Mouse (Mus musculus) E14TG2a.4 (cell line): ENCODE measurements at regions not wholly inside any gene's neighbourhood (a gene's known extent, or its start where the extent isn't known, plus 50 kb on each side); places are given as distances from the start of the nearest gene placed in this dataset.

Experiments
- H3K27me3 ChIP-seq: 2 replicates; pipeline ENCODE4 v1.6.1; 2014; ENCODE audit warnings: low read length, control low read depth; ENCODE audit not compliant: insufficient read depth
- H3K36me3 ChIP-seq: 2 replicates; pipeline ENCODE4 v1.6.1; 2014; ENCODE audit warnings: low read length, control low read depth; ENCODE audit not compliant: insufficient read depth
- H3K4me1 ChIP-seq: replicated peaks from 2 replicates; pipeline ENCODE4 v1.6.1; 2014; ENCODE audit warnings: low read depth, low read length, control low read depth
- H3K4me3 ChIP-seq: replicated peaks from 2 replicates; pipeline ENCODE4 v1.5.1; 2014; ENCODE audit warnings: mild to moderate bottlenecking, low read length
- H3K9me3 ChIP-seq: 2 replicates; pipeline ENCODE4 v1.6.1; 2014; ENCODE audit warnings: low read length, control low read depth
- CTCF ChIP-seq: conservative IDR thresholded peaks from 2 replicates; pipeline ENCODE4 v1.5.1; 2014; ENCODE audit warnings: low read length
- NANOG ChIP-seq: IDR thresholded peaks from 2 replicates; pipeline ENCODE4 v1.6.1; 2014; ENCODE audit warnings: borderline replicate concordance, low read length, mixed read lengths
- POU5F1 ChIP-seq: IDR thresholded peaks from 2 replicates; pipeline ENCODE4 v1.6.1; 2014; ENCODE audit warnings: low read length, borderline replicate concordance

DNA sequence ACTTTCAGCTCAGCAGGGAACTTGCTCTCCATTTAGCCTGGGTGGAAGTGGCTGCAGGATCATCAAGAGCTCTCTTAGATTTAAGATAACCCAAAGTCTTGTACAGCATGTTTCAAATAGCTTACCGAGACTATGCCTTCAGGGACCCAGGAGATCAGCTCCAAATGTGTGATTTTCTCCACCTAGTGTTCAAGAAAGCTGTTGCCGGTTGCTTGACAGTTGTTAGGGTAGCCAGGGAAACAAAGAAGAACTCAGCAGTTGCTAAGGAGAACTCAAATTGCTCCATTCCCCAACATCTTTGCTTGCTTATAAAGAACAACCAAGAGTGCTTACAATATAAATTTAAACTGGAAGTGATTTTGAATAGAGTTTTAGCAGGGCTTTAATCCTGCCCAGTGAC is 91.1 kb upstream of the Tmem108 start:
- no peaks in the 10 kb centered on the region for H3K4me1 ChIP-seq
- peaks cover 12% of the 10 kb centered on the region for H3K9me3 ChIP-seq
- H3K4me3 ChIP-seq, result no peak overlapping the region
- H3K27me3 ChIP-seq, result no peaks in the 10 kb centered on the region
- TF ChIP-seq NANOG (no peak), POU5F1 (no peak), CTCF (no peak)
- H3K36me3 ChIP-seq, result no peaks in the 10 kb centered on the region

DNA sequence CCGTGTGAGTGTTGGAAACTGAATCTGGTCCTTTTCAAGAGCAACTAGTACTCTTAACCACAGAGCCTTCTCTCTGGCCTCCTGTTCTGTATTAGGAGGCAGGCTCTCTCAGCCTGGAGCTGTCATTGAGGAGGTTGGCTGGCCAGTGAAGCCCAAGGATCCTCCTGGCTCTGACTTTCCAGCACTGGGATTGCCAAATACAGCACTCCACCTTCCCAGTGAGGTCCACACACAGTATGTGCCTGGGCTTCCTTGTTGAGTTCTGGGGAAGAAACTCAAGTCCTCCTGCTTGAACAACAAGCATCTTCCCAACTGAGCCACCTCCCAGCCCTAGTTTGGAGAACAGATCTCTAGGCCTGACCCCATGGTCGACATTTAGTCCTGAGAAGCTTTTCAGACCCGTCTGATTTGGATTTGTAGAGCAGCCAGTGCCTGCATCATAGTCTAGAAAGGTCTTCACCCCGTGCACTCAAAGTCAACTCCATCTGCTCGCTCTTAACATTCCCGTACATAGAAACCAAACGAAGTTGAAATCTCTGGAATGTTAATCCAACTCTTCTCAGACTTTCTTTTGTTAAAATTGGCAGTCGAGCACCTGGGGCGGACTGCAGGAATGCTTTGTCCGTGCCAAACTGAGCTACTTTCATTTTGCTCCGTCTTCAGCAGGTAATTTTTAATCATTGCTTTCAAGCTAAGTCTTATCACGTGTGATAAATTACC is 99.2 kb upstream of the Tmem108 start:
- Histone ChIP-seq H3K4me3 (no peak overlapping the region), H3K27me3 (no peaks in the 10 kb centered on the region), H3K36me3 (no peaks in the 10 kb centered on the region), H3K9me3 (no peaks in the 10 kb centered on the region), H3K4me1 (no peaks in the 10 kb centered on the region)
- TF ChIP-seq CTCF (no peak), NANOG (no peak), POU5F1 (no peak)

DNA sequence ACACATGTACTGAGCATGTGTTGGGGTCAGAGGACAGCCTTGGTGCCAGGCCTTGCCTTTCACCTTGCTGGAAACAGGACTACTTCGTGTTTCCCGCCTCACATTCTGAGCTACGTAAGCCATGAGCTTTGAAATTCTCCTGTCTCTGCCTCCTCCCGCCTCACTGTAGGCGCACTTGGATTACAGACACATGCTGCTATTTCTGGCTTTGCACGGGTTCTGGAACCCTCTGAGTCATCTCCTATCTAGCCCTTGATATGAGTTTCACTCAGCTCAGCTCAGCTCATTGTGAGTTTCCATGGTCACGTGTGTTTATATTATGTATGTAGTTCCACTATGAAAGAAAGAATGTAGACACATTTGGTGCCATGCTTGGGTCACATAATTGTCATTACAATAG is 100.9 kb upstream of the Tmem108 start:
- Histone ChIP-seq H3K36me3 (no peaks in the 10 kb centered on the region), H3K4me1 (no peaks in the 10 kb centered on the region), H3K4me3 (no peak overlapping the region), H3K9me3 (no peaks in the 10 kb centered on the region), H3K27me3 (no peaks in the 10 kb centered on the region)
- no peak for TF ChIP-seq POU5F1
- TF ChIP-seq NANOG, result no peak
- TF ChIP-seq CTCF, result no peak

DNA sequence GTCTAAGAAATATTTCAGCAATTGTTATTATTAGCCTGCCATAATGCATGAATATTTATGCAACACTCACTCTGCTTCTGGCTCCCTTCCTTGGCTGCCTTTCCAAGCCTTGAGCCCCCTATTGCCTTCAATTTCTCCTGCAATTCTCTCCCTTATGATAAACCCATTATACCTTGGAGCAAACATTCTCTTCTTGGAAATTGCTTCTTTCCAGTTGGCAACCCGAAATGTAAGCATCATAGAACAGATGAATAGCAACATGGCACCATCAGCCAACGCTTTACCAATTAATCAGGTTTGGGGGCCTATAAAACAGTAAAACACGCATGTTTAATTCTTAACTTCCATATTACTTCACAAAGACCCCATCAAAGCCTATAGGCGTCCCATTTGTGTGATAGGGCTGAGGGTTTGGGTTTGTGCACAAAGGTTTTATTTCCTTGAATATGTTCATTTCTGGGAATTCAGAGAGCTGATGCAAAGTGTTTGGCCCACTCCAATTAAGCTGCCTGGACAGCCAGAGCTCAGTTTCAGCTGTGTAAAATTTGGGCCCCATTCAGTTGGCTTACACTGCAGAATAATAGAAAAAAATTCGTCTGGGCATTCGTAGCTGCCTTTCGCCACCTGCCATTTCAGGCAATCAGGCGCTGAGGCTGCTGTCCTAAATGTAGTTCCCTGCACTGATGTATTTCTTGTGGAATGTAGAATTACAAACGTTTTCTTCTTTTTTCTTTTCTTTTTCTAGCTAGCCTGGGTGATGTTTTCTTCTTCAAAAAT is 106.0 kb upstream of the Tmem108 start:
- no peak overlapping the region for H3K4me3 ChIP-seq

DNA sequence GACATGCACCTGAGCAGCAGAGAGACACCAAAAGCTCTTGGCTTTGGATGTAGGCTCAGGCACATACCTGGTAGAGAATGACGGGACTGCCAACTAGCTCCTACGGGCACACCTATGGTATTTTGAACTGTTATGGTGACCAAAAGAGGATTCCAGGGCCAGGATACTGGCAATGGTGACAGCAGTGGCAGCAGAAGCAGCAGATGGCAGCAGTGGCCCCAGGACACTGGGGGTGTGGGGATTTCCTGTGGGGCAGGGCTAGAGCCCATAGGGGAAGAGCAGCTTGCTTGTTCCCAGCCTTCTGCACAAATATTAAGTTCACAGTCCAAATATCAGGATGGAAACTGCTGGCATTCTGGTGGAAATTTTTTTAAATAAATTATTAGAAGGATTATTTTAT is 107.6 kb upstream of the Tmem108 start:
- H3K9me3 ChIP-seq, result no peaks in the 10 kb centered on the region
- H3K36me3 ChIP-seq, result no peaks in the 10 kb centered on the region
- H3K4me1 ChIP-seq, result no peaks in the 10 kb centered on the region
- H3K27me3 ChIP-seq, result no peaks in the 10 kb centered on the region
- no peak overlapping the region for H3K4me3 ChIP-seq
- TF ChIP-seq CTCF, result no peak
- TF ChIP-seq POU5F1, result no peak
- no peak for TF ChIP-seq NANOG

More for the DNA sequence above, 106.0 kb upstream of the Tmem108 start:
- no peaks in the 10 kb centered on the region for H3K4me1 ChIP-seq
- no peaks in the 10 kb centered on the region for H3K9me3 ChIP-seq
- TF ChIP-seq CTCF, result no peak
- no peaks in the 10 kb centered on the region for H3K36me3 ChIP-seq
- no peaks in the 10 kb centered on the region for H3K27me3 ChIP-seq

DNA sequence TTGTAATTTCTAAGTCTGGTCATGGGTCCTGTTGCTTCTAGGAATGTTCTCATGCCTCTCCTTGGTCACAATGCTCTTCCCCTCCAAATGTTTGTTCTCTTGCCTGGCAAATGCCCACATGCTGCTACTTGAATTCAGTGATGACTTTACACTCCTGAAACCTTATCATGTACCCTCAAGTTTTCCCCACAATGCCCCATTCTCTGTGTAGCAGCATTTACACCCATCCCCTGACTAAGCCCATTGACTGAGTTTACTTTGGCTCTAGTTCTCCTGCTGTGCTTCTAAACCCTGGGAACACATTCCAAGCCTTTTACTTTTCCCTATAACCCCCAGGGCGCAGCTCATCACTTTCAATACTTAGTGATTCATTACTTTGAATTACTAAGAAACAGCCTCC is 110.5 kb upstream of the Tmem108 start:
- Histone ChIP-seq H3K27me3 (no peaks in the 10 kb centered on the region), H3K4me3 (no peak overlapping the region), H3K36me3 (no peaks in the 10 kb centered on the region), H3K9me3 (no peaks in the 10 kb centered on the region), H3K4me1 (no peaks in the 10 kb centered on the region)
- TF ChIP-seq CTCF (no peak), NANOG (no peak), POU5F1 (no peak)

DNA sequence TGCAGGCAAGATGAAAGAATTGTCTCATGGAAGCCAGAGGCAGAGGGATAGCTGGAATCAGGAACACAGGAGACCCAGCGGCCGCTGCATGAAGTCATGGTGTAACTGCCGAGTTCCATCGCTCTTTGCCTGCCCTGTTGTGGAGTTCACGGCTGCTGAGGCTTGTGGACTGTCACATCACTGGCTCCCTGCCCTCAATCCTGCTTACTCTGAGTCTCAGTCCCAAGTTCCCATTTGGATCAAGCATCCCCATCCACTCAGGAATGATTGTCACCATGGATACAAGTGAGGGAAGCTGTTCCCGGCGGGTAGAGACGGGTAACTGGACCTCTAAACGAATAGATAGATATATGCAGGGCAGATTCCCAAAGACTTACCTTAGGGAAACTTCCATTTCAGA is 112.2 kb upstream of the Tmem108 start:
- H3K4me3 ChIP-seq, result no peak overlapping the region
- no peaks in the 10 kb centered on the region for H3K9me3 ChIP-seq
- TF ChIP-seq NANOG, result no peak
- no peak for TF ChIP-seq CTCF
- no peak for TF ChIP-seq POU5F1
- no peaks in the 10 kb centered on the region for H3K4me1 ChIP-seq
- H3K27me3 ChIP-seq, result no peaks in the 10 kb centered on the region
- no peaks in the 10 kb centered on the region for H3K36me3 ChIP-seq

DNA sequence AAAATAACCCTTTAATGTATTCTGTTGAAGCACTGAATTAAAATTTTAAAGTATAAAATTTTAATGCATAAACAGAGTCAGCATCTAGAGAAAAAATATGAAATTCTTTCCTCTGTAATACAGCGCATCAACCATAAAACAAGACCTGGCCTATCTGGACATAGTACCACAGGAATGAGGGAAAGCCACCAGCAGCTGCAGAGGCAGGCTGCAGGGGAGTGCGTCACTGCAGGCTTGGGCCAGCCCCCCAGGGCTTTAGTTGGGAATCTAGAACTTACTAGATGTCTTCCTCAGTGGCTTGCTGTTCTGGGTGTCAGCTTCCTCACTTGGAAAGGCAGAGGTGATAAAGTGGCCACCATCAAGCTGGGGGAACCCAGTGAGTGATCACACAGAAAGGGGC is 116.2 kb upstream of the Tmem108 start:
- no peaks in the 10 kb centered on the region for H3K4me1 ChIP-seq
- H3K4me3 ChIP-seq, result no peak overlapping the region
- no peaks in the 10 kb centered on the region for H3K27me3 ChIP-seq
- no peak for TF ChIP-seq NANOG
- no peak for TF ChIP-seq POU5F1
- TF ChIP-seq CTCF, result no peak
- H3K9me3 ChIP-seq, result peaks cover 3% of the 10 kb centered on the region; the same call in 1 of the 2 replicates
- no peaks in the 10 kb centered on the region for H3K36me3 ChIP-seq

DNA sequence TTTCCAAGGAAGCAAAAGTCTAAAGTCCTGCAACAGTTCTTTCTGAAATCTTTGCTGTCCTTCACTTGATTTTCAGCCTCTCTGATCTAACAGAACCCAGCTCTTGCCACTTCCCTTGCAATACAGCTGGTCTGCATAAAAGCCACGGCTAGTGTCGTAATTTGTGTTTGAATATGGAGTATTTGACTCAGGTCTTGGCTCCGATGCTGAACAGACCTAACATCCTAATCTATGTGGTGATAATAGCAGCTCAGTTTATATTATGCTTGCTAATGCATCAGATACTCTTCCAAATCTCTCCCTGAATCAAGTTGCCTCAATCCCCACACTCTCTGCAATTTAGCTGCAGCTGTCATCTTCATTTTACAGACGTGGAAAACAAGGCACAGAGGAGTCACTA is 109.5 kb upstream of the Nphp3 start:
- Histone ChIP-seq H3K9me3 (no peaks in the 10 kb centered on the region), H3K4me3 (no peak overlapping the region), H3K27me3 (no peaks in the 10 kb centered on the region), H3K36me3 (no peaks in the 10 kb centered on the region), H3K4me1 (no peaks in the 10 kb centered on the region)
- TF ChIP-seq CTCF (no peak), NANOG (no peak), POU5F1 (no peak)
